Comparison of ENCODE assay signal across 25 mouse cellular contexts in genomic region chr2:166226331-166226730, GRCm38 (mm10).
DNase-seq lines count a peak whose midpoint lies in the region; ATAC-seq lines count a peak whose summit lies in the region.
"Had no signal": no experiment of that assay in that cellular context is flagged by ENCODE, and none has a peak within 500 bp of the region (broad histone marks: within the 10 kb centered on the region; RNA-seq: fewer than 3 reads in every experiment).

No protein-coding gene starts in this region.

- 89% methylated on average over 2 of the region's 2 CpGs for WGBS in forebrain, embryonic 10.5 days
- 95% methylated on average over 2 of the region's 2 CpGs for WGBS in forebrain, embryonic 12.5 days
- 84% methylated on average over 2 of the region's 2 CpGs for WGBS in hindbrain, embryonic 11.5 days
- 92% methylated on average over 2 of the region's 2 CpGs for WGBS in hindbrain, embryonic 16.5 days
- 91% methylated on average over 2 of the region's 2 CpGs for WGBS in midbrain, embryonic 10.5 days
- 91% methylated on average over 2 of the region's 2 CpGs for WGBS in midbrain, embryonic 11.5 days

- no peak overlapping the region for H3K4me2 ChIP-seq in forebrain, embryonic 12.5 days
- no peak overlapping the region for H3K4me2 ChIP-seq in hindbrain, embryonic 11.5 days (replicated peaks; ENCODE audit: low read depth, low read length)
- no peak overlapping the region for H3K4me2 ChIP-seq in hindbrain, embryonic 16.5 days (ENCODE audit: low read length)
- H3K4me2 ChIP-seq in midbrain, embryonic 11.5 days: no peak overlapping the region
- H3K4me2 ChIP-seq: embryonic facial prominence, embryonic 15.5 days; heart, embryonic 13.5 days; hindbrain, embryonic 15.5 days had no signal

- peak overlapping the region; percentile 74 for H3K27ac ChIP-seq in forebrain, embryonic 10.5 days
- H3K27ac ChIP-seq in forebrain, embryonic 12.5 days: no peak overlapping the region
- peak overlapping the region; percentile 44; the same call in 1 of the 2 replicates for H3K27ac ChIP-seq in hindbrain, embryonic 11.5 days (ENCODE audit: low read depth, low read length)
- no peak overlapping the region for H3K27ac ChIP-seq in hindbrain, embryonic 16.5 days (ENCODE audit: low read depth, low read length)
- H3K27ac ChIP-seq in midbrain, embryonic 10.5 days (replicated peaks): peak overlapping the region; percentile 59; the same call in 1 of the 2 replicates
- H3K27ac ChIP-seq in midbrain, embryonic 11.5 days (ENCODE audit: low read depth, low read length): no peak overlapping the region
- H3K27ac ChIP-seq: embryonic facial prominence, embryonic 15.5 days; gastrocnemius, adult 2 months; heart, embryonic 13.5 days; hindbrain, embryonic 15.5 days had no signal

- H3K4me3 ChIP-seq in forebrain, embryonic 10.5 days: no peak overlapping the region
- H3K4me3 ChIP-seq in forebrain, embryonic 12.5 days (replicated peaks): no peak overlapping the region
- no peak overlapping the region for H3K4me3 ChIP-seq in hindbrain, embryonic 11.5 days (ENCODE audit: low read depth, low read length)
- H3K4me3 ChIP-seq in hindbrain, embryonic 16.5 days (ENCODE audit: low read length): no peak overlapping the region
- H3K4me3 ChIP-seq in midbrain, embryonic 10.5 days: no peak overlapping the region
- no peak overlapping the region for H3K4me3 ChIP-seq in midbrain, embryonic 11.5 days (ENCODE audit: low read depth, low read length)
- H3K4me3 ChIP-seq: embryonic facial prominence, embryonic 15.5 days; erythroblast, embryonic 14.5 days; gastrocnemius, adult 2 months; heart, embryonic 13.5 days; hindbrain, embryonic 15.5 days had no signal

- H3K9me3 ChIP-seq in forebrain, embryonic 10.5 days: peaks cover 5% of the 10 kb centered on the region; the same call in 1 of the 2 replicates
- no peaks in the 10 kb centered on the region for H3K9me3 ChIP-seq in forebrain, embryonic 12.5 days
- H3K9me3 ChIP-seq in hindbrain, embryonic 11.5 days (ENCODE audit: control insufficient read depth, low read length): no peaks in the 10 kb centered on the region
- H3K9me3 ChIP-seq in hindbrain, embryonic 16.5 days (ENCODE audit: control insufficient read depth, low read length): no peaks in the 10 kb centered on the region
- peaks cover 9% of the 10 kb centered on the region; the same call in 1 of the 2 replicates for H3K9me3 ChIP-seq in midbrain, embryonic 10.5 days (replicated peaks)
- no peaks in the 10 kb centered on the region; the same call in 1 of the 2 replicates for H3K9me3 ChIP-seq in midbrain, embryonic 11.5 days (ENCODE audit: control insufficient read depth, low read length)
- H3K9me3 ChIP-seq: embryonic facial prominence, embryonic 15.5 days; heart, embryonic 13.5 days; hindbrain, embryonic 15.5 days had no signal

- DNase-seq in forebrain, embryonic 10.5 days (ENCODE audit: extremely low spot score, low spot score): no peak
- no peak for DNase-seq in hindbrain, embryonic 11.5 days (ENCODE audit: low spot score)
- DNase-seq in midbrain, embryonic 10.5 days (ENCODE audit: low spot score): no peak
- DNase-seq in midbrain, embryonic 11.5 days (ENCODE audit: low spot score, missing footprints): no peak
- DNase-seq in adrenal gland, adult (ENCODE audit: inconsistent age in 2 of 2, low spot score in 1 of 2): no peak
- DNase-seq in left cerebral cortex, adult 8-10 months (ENCODE audit: low spot score in 2 of 2): no peak
- DNase-seq: adrenal gland, adult 2 months; adrenal gland, postnatal 25 days; B cell, adult 2 months; cerebellum, adult 18-20 months; cerebellum, adult 9-11 months; cerebellum, postnatal 36 days; gastrocnemius, adult 2 months; gastrocnemius, postnatal 25 days; heart, postnatal 36 days had no signal

- no peak for ATAC-seq in forebrain, embryonic 12.5 days (ENCODE audit: low FRiP score)
- no peak for ATAC-seq in hindbrain, embryonic 11.5 days (ENCODE audit: low FRiP score)
- ATAC-seq in hindbrain, embryonic 16.5 days: no peak
- no peak for ATAC-seq in midbrain, embryonic 11.5 days (ENCODE audit: low FRiP score)
- ATAC-seq: activated CD4-positive, CD25-positive, alpha-beta regulatory T cell, adult 4 months; CD4-positive, CD25-positive, alpha-beta regulatory T cell, adult 4 months; inflammation-experienced regulatory T-cells, adult 6 months had no signal

- H3K36me3 ChIP-seq in forebrain, embryonic 10.5 days (replicated peaks): no peaks in the 10 kb centered on the region
- H3K36me3 ChIP-seq in forebrain, embryonic 12.5 days (replicated peaks): no peaks in the 10 kb centered on the region
- no peaks in the 10 kb centered on the region for H3K36me3 ChIP-seq in hindbrain, embryonic 11.5 days (ENCODE audit: control insufficient read depth, insufficient read depth, low read length)
- no peaks in the 10 kb centered on the region for H3K36me3 ChIP-seq in hindbrain, embryonic 16.5 days (ENCODE audit: control insufficient read depth, insufficient read depth, low read length)
- no peaks in the 10 kb centered on the region for H3K36me3 ChIP-seq in midbrain, embryonic 10.5 days
- H3K36me3 ChIP-seq in midbrain, embryonic 11.5 days (ENCODE audit: control insufficient read depth, insufficient read depth, low read length): no peaks in the 10 kb centered on the region
- H3K36me3 ChIP-seq: embryonic facial prominence, embryonic 15.5 days; G1E; heart, embryonic 13.5 days; hindbrain, embryonic 15.5 days had no signal

- no peak overlapping the region for H3K9ac ChIP-seq in forebrain, embryonic 12.5 days
- H3K9ac ChIP-seq in hindbrain, embryonic 11.5 days (ENCODE audit: low read depth, low read length): no peak overlapping the region
- no peak overlapping the region for H3K9ac ChIP-seq in hindbrain, embryonic 16.5 days (ENCODE audit: low read depth, low read length)
- no peak overlapping the region for H3K9ac ChIP-seq in midbrain, embryonic 11.5 days (ENCODE audit: low read length)
- H3K9ac ChIP-seq: embryonic facial prominence, embryonic 15.5 days; heart, embryonic 13.5 days; hindbrain, embryonic 15.5 days had no signal

- H3K4me1 ChIP-seq in forebrain, embryonic 10.5 days: peaks cover 34% of the 10 kb centered on the region
- H3K4me1 ChIP-seq in forebrain, embryonic 12.5 days: peaks cover 13% of the 10 kb centered on the region
- H3K4me1 ChIP-seq in hindbrain, embryonic 11.5 days (replicated peaks; ENCODE audit: control insufficient read depth, insufficient read depth, low read length): no peaks in the 10 kb centered on the region
- H3K4me1 ChIP-seq in hindbrain, embryonic 16.5 days (ENCODE audit: control insufficient read depth, insufficient read depth, low read depth, low read length): no peaks in the 10 kb centered on the region
- peaks cover 23% of the 10 kb centered on the region for H3K4me1 ChIP-seq in midbrain, embryonic 10.5 days
- peaks cover 3% of the 10 kb centered on the region for H3K4me1 ChIP-seq in midbrain, embryonic 11.5 days (ENCODE audit: control insufficient read depth, insufficient read depth, low read length)
- H3K4me1 ChIP-seq: hindbrain, embryonic 15.5 days had no signal

- H3K27me3 ChIP-seq in forebrain, embryonic 10.5 days (ENCODE audit: poor library complexity, severe bottlenecking): peaks cover 4% of the 10 kb centered on the region; the same call in 1 of the 2 replicates
- peaks cover 25% of the 10 kb centered on the region for H3K27me3 ChIP-seq in forebrain, embryonic 12.5 days
- peaks cover 8% of the 10 kb centered on the region; the same call in 1 of the 2 replicates for H3K27me3 ChIP-seq in hindbrain, embryonic 11.5 days (ENCODE audit: control insufficient read depth, insufficient read depth, low read length)
- peaks cover 8% of the 10 kb centered on the region; the same call in 1 of the 2 replicates for H3K27me3 ChIP-seq in hindbrain, embryonic 16.5 days (replicated peaks; ENCODE audit: control insufficient read depth, insufficient read depth, low read length)
- H3K27me3 ChIP-seq in midbrain, embryonic 10.5 days (ENCODE audit: low read depth, poor library complexity, severe bottlenecking): peaks cover 23% of the 10 kb centered on the region
- no peaks in the 10 kb centered on the region for H3K27me3 ChIP-seq in midbrain, embryonic 11.5 days (ENCODE audit: control insufficient read depth, insufficient read depth, low read length)
- H3K27me3 ChIP-seq: embryonic facial prominence, embryonic 15.5 days; heart, embryonic 13.5 days had no signal

Comparison
In these comparisons a context has a peak if more than half of its experiments do, and no peak if none do; other contexts are left out.
1. H3K27ac ChIP-seq: peak in forebrain, embryonic 10.5 days (single experiment), hindbrain, embryonic 11.5 days (single experiment) and midbrain, embryonic 10.5 days (single experiment); none in forebrain, embryonic 12.5 days (single experiment), hindbrain, embryonic 16.5 days (single experiment) and midbrain, embryonic 11.5 days (single experiment).